Mouse (Mus musculus): ENCODE measurements around the gene Tpbgl. TPM values are rescaled to one million over a fixed set of nuclear protein-coding genes. Genes with fewer than 3 reads are reported as not detected.
A peak's percentile ranks its signal among the peaks of the same experiment; 100 is the strongest.

Tpbgl gene
- polyA plus RNA-seq, 1 experiment, result 3.8 TPM

DNA sequence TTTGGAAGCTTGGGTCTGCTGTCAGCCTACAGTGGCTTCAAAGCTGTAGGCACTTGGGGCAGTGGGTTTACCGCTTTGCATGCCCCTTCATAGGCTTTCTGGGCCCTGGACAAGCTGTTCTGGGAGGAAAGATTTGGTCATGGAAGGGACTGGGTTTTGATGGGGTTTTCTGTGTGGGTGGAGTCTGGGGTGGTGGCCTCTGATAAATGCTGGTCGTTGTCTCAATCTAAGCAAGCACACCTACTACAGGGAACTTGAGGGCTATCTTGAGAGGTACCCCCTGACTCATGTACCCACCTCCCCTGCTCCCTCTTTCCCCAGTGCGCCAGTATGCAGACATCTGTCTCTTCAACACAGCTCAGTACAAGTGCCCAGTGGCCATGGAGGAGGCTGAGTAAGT, 34.2 kb downstream of the Tpbgl start:
- TF ChIP-seq POLR2A (IDR thresholded peaks at IDR 0.05; ENCODE audit: low read depth, low read length) (no peak), CTCF (conservative IDR thresholded peaks at IDR 0.05; ENCODE audit: insufficient read depth, insufficient read length, low read depth, low read length) (no peak)
- Histone ChIP-seq H3K27me3 (replicated peaks; ENCODE audit: control insufficient read depth, insufficient read depth, low read length) (no peaks in the 10 kb centered on the region), H3K4me3 (ENCODE audit: insufficient read depth, low read depth, low read length) (no peak overlapping the region), H3K4me1 (ENCODE audit: control insufficient read depth, insufficient read depth, low read length) (no peaks in the 10 kb centered on the region), H3K27ac (ENCODE audit: insufficient read depth, low read depth, low read length) (no peak overlapping the region), H3K36me3 (ENCODE audit: control insufficient read depth, insufficient read depth, low read length) (no peaks in the 10 kb centered on the region; the same call in 1 of the 2 replicates)
- 93% methylated on average over 3 of the region's 3 CpGs for WGBS
- DNase-seq, result no peak

DNA sequence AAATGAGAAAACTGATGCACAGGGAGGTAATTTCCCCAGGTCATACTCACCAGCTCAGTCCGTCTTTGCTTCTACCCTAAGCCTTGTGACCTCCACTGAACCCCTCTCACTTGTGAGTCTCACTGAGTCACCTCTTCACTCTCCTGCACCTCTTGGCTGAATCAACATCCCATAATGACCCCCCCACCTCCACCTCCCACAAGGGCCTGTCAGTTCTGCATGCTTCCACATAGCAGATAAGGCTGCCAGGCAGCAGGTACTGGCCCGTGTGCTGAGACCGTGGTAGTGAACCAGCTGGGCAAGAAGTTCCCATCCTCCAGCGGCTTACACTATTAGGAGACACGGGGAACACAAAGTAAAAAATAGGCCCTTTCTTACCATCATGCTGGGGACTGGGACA, 36.3 kb downstream of the Tpbgl start:
- no peak overlapping the region for H3K4me3 ChIP-seq (ENCODE audit: insufficient read depth, low read depth, low read length)
- no peaks in the 10 kb centered on the region for H3K4me1 ChIP-seq (ENCODE audit: control insufficient read depth, insufficient read depth, low read length)
- 90% methylated on average over 5 of the region's 5 CpGs for WGBS
- H3K27me3 ChIP-seq (replicated peaks; ENCODE audit: control insufficient read depth, insufficient read depth, low read length), result no peaks in the 10 kb centered on the region
- no peak for DNase-seq
- TF ChIP-seq POLR2A (IDR thresholded peaks at IDR 0.05; ENCODE audit: low read depth, low read length), result no peak
- TF ChIP-seq CTCF (conservative IDR thresholded peaks at IDR 0.05; ENCODE audit: insufficient read depth, insufficient read length, low read depth, low read length), result no peak
- no peak overlapping the region for H3K27ac ChIP-seq (ENCODE audit: insufficient read depth, low read depth, low read length)
- H3K36me3 ChIP-seq (ENCODE audit: control insufficient read depth, insufficient read depth, low read length), result no peaks in the 10 kb centered on the region; the same call in 1 of the 2 replicates

DNA sequence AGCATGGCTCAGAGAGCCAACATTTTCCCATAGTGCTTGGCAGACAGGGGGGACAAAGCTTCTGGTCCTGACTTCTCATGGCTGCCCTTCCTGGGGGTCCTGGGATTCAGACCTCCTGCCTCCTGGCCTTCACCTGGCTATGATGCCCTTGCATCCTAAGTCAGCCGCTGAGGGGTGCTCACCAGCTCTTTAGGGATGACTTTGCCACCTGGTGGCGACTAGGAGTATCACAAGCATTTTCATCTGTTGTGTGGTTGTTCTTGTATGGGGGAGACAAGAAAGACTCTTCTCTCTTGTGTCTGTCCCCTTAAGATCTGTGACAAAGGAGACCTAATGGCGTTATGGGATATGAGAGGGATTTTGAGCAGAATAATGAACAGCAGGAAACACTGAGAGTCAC, 36.8 kb downstream of the Tpbgl start:
- Histone ChIP-seq H3K36me3 (ENCODE audit: control insufficient read depth, insufficient read depth, low read length) (no peaks in the 10 kb centered on the region; the same call in 1 of the 2 replicates), H3K27ac (ENCODE audit: insufficient read depth, low read depth, low read length) (no peak overlapping the region), H3K4me1 (ENCODE audit: control insufficient read depth, insufficient read depth, low read length) (no peaks in the 10 kb centered on the region), H3K27me3 (replicated peaks; ENCODE audit: control insufficient read depth, insufficient read depth, low read length) (no peaks in the 10 kb centered on the region), H3K4me3 (ENCODE audit: insufficient read depth, low read depth, low read length) (no peak overlapping the region)
- peak; percentile 72 for DNase-seq
- no peak for TF ChIP-seq POLR2A (IDR thresholded peaks at IDR 0.05; ENCODE audit: low read depth, low read length)
- peak; percentile 70 for TF ChIP-seq CTCF (conservative IDR thresholded peaks at IDR 0.05; ENCODE audit: insufficient read depth, insufficient read length, low read depth, low read length)
- WGBS, result 15% methylated on average over 3 of the region's 3 CpGs

DNA sequence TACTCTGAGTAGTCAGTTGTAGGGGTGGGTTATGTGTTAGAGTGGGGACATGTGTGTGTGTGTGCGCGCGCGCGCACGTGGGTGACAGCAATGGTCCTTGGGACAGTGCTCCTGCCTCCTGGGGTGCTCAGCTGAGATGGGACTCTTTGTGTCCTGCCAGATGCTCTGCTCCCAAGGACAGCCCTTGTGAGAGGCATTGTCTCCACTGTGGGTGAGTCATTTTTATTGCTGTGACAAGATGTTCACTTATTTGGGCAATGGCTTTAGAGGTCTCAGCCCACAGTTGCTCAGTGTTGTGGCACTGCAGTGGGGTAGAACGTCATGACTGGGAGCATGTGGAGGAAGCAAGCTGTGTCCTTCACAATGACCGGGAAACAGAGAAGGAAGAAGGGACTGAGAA, 40.9 kb downstream of the Tpbgl start:
- 86% methylated on average over 8 of the region's 8 CpGs for WGBS
- DNase-seq, result no peak
- Histone ChIP-seq H3K27me3 (replicated peaks; ENCODE audit: control insufficient read depth, insufficient read depth, low read length) (no peaks in the 10 kb centered on the region), H3K4me1 (ENCODE audit: control insufficient read depth, insufficient read depth, low read length) (no peaks in the 10 kb centered on the region), H3K4me3 (ENCODE audit: insufficient read depth, low read depth, low read length) (no peak overlapping the region), H3K27ac (ENCODE audit: insufficient read depth, low read depth, low read length) (no peak overlapping the region), H3K36me3 (ENCODE audit: control insufficient read depth, insufficient read depth, low read length) (no peaks in the 10 kb centered on the region)
- TF ChIP-seq CTCF (conservative IDR thresholded peaks at IDR 0.05; ENCODE audit: insufficient read depth, insufficient read length, low read depth, low read length) (no peak), POLR2A (IDR thresholded peaks at IDR 0.05; ENCODE audit: low read depth, low read length) (no peak)

DNA sequence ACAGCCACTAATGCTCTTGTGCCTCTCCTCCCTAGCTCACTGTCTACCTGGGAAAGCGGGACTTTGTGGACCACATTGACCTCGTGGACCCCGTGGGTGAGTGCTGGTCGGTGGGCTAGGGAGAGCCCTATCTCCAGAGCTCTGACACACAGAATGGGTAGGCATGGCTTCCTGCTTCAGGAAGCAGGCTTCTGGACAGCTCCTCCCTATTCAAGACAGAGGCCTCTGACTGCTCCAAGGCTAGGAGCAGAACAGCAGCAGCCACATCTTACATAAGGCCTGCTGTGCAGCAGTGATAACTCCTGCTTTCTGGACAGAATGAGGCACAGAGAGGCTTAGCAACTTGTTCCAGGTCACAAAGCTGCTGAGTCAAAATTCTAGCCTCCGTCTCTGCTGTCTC, 43.3 kb downstream of the Tpbgl start:
- H3K27me3 ChIP-seq (replicated peaks; ENCODE audit: control insufficient read depth, insufficient read depth, low read length), result no peaks in the 10 kb centered on the region
- H3K4me3 ChIP-seq (ENCODE audit: insufficient read depth, low read depth, low read length), result no peak overlapping the region
- no peaks in the 10 kb centered on the region for H3K36me3 ChIP-seq (ENCODE audit: control insufficient read depth, insufficient read depth, low read length)
- no peak for DNase-seq
- H3K4me1 ChIP-seq (ENCODE audit: control insufficient read depth, insufficient read depth, low read length), result no peaks in the 10 kb centered on the region
- no peak for TF ChIP-seq CTCF (conservative IDR thresholded peaks at IDR 0.05; ENCODE audit: insufficient read depth, insufficient read length, low read depth, low read length)
- no peak for TF ChIP-seq POLR2A (IDR thresholded peaks at IDR 0.05; ENCODE audit: low read depth, low read length)
- WGBS, result 63% methylated on average over 5 of the region's 5 CpGs
- no peak overlapping the region for H3K27ac ChIP-seq (ENCODE audit: insufficient read depth, low read depth, low read length)

DNA sequence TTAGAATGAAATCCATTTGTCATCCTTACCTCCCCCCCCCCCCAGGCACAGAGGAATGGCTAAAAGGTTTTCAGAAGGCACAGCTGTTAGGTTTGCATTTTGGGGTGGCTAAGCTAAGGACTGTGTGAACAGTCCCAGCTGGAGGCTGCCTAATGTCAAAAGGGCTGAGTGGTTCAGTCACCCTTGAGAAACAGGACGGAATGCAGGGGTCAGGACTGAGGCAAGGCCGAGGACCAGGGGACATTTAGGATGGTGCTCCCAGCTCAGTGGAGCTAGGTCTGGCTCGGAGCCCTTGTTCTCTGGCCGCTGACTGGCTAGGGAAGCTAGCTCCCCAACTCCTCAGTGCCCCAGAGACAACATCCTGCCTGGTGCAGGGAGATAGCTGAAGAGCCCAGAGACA, 44.0 kb downstream of the Tpbgl start:
- Histone ChIP-seq H3K27ac (ENCODE audit: insufficient read depth, low read depth, low read length) (no peak overlapping the region), H3K4me3 (ENCODE audit: insufficient read depth, low read depth, low read length) (no peak overlapping the region), H3K4me1 (ENCODE audit: control insufficient read depth, insufficient read depth, low read length) (no peaks in the 10 kb centered on the region), H3K27me3 (replicated peaks; ENCODE audit: control insufficient read depth, insufficient read depth, low read length) (no peaks in the 10 kb centered on the region), H3K36me3 (ENCODE audit: control insufficient read depth, insufficient read depth, low read length) (no peaks in the 10 kb centered on the region)
- WGBS, result 55% methylated on average over 4 of the region's 4 CpGs
- TF ChIP-seq POLR2A (IDR thresholded peaks at IDR 0.05; ENCODE audit: low read depth, low read length), result no peak
- no peak for TF ChIP-seq CTCF (conservative IDR thresholded peaks at IDR 0.05; ENCODE audit: insufficient read depth, insufficient read length, low read depth, low read length)
- DNase-seq, result peak; percentile 68

DNA sequence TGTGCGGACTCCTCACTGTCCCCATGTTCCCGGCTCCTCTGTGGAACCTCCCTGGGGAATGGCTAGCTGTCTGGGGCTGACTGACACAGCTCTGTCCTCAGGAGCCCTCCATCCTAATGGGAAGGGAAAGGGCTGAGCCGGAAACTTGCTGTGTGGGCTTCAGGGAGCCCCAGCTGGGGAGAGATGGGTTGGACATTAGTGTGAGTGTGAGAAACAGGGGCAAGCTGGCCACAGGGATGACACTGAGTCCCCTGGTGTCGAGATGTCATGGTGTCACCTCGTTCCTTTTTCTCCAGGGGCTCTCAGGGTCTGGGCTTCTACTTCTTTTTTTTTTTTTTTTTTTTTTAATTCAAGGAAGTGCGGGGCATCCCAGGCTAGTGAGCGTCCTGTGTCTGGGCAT, 44.6 kb downstream of the Tpbgl start:
- Histone ChIP-seq H3K27me3 (replicated peaks; ENCODE audit: control insufficient read depth, insufficient read depth, low read length) (no peaks in the 10 kb centered on the region), H3K4me3 (ENCODE audit: insufficient read depth, low read depth, low read length) (no peak overlapping the region), H3K4me1 (ENCODE audit: control insufficient read depth, insufficient read depth, low read length) (no peaks in the 10 kb centered on the region), H3K36me3 (ENCODE audit: control insufficient read depth, insufficient read depth, low read length) (no peaks in the 10 kb centered on the region), H3K27ac (ENCODE audit: insufficient read depth, low read depth, low read length) (no peak overlapping the region)
- DNase-seq, result no peak
- no peak for TF ChIP-seq POLR2A (IDR thresholded peaks at IDR 0.05; ENCODE audit: low read depth, low read length)
- no peak for TF ChIP-seq CTCF (conservative IDR thresholded peaks at IDR 0.05; ENCODE audit: insufficient read depth, insufficient read length, low read depth, low read length)
- WGBS, result 73% methylated on average over 7 of the region's 7 CpGs

DNA sequence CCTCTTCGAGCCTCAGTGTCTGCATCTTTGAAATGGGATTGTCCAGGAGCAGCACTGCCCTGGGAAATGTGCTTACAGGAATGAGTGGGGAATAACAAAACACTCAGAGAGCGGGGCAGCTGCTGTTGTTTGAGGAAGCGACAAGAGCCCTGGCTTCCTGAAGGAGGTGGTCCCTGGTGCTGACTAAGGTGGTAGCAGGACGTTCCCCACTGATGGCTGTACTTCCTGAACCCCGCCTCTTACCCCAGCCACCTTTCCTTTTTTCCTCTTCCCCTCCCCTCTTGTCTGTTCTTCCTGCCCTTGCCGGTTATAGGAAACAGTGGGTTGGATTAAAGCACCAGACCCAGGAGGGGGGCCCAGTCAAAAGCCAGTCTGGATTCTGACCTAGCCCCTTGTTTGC, 46.7 kb downstream of the Tpbgl start:
- 44% methylated on average over 6 of the region's 6 CpGs for WGBS
- DNase-seq, result no peak
- Histone ChIP-seq H3K27me3 (replicated peaks; ENCODE audit: control insufficient read depth, insufficient read depth, low read length) (no peaks in the 10 kb centered on the region), H3K27ac (ENCODE audit: insufficient read depth, low read depth, low read length) (no peak overlapping the region), H3K4me3 (ENCODE audit: insufficient read depth, low read depth, low read length) (no peak overlapping the region), H3K4me1 (ENCODE audit: control insufficient read depth, insufficient read depth, low read length) (no peaks in the 10 kb centered on the region), H3K36me3 (ENCODE audit: control insufficient read depth, insufficient read depth, low read length) (no peaks in the 10 kb centered on the region)
- TF ChIP-seq CTCF (conservative IDR thresholded peaks at IDR 0.05; ENCODE audit: insufficient read depth, insufficient read length, low read depth, low read length), result no peak
- no peak for TF ChIP-seq POLR2A (IDR thresholded peaks at IDR 0.05; ENCODE audit: low read depth, low read length)

All from kidney, adult 2 months (tissue).